Mouse (Mus musculus) stomach, postnatal 0 days (tissue): Measurements from ENCODE around the gene Nutf2. TPM values are rescaled to one million over a fixed set of nuclear protein-coding genes. Genes with fewer than 3 reads are reported as not detected.
"Not testable (repeated sequence)": the region's sequence is repeated elsewhere in the genome, so short reads cannot be mapped to it uniquely, and the experiment has no call there.

ENCODE experiments used
- ATAC-seq: fragments of 200-750 bp; cut with Nextera tagmentation; 2 replicates; pipeline ENCODE4 v1.8.0; 2017; ENCODE audit not compliant: low FRiP score, low TSS enrichment
- DNase-seq: peaks from one replicate; pipeline ENCODE4 v3.0.0-alpha.2; 2016; ENCODE audit warnings: low spot score
- H3K27ac ChIP-seq: fragments of 300-500 bp; sonication (generic); replicated peaks from 2 replicates; pipeline ENCODE4 v1.5.1; 2014; ENCODE audit warnings: mild to moderate bottlenecking, control low read depth
- H3K27me3 ChIP-seq: fragments of 300-500 bp; sonication (generic); 2 replicates; pipeline ENCODE4 v1.6.1; 2014; ENCODE audit warnings: low read length; ENCODE audit not compliant: control insufficient read depth, insufficient read depth
- H3K36me3 ChIP-seq: fragments of 300-500 bp; sonication (generic); 2 replicates; pipeline ENCODE4 v1.6.1; 2014; ENCODE audit warnings: low read length, mixed read lengths; ENCODE audit not compliant: control insufficient read depth, insufficient read depth
- H3K4me1 ChIP-seq: fragments of 300-500 bp; sonication (generic); replicated peaks from 2 replicates; pipeline ENCODE4 v1.6.1; 2014; ENCODE audit warnings: antibody characterized with exemption; ENCODE audit not compliant: control insufficient read depth, insufficient read depth
- H3K4me2 ChIP-seq: fragments of 300-500 bp; sonication (generic); replicated peaks from 2 replicates; pipeline ENCODE4 v1.6.1; 2014; ENCODE audit warnings: low read depth, mild to moderate bottlenecking, control low read depth, moderate library complexity
- H3K4me3 ChIP-seq: fragments of 300-500 bp; sonication (generic); 2 replicates; pipeline ENCODE4 v1.5.1; 2014; ENCODE audit warnings: low read depth, low read length, control low read depth
- H3K9ac ChIP-seq: fragments of 300-500 bp; sonication (generic); 2 replicates; pipeline ENCODE4 v1.6.1; 2014; ENCODE audit warnings: mild to moderate bottlenecking, low read length, control low read depth, mixed read lengths
- H3K9me3 ChIP-seq: fragments of 300-500 bp; sonication (generic); 2 replicates; pipeline ENCODE4 v1.6.1; 2016; ENCODE audit warnings: low read length; ENCODE audit not compliant: control insufficient read depth
- CTCF ChIP-seq: IDR thresholded peaks from 2 replicates; pipeline ENCODE4 v1.5.1; 2016; ENCODE audit warnings: antibody characterized with exemption, low read depth, mild to moderate bottlenecking, moderate library complexity
- EP300 ChIP-seq: optimal IDR thresholded peaks from 2 replicates; pipeline ENCODE3; 2016; ENCODE audit warnings: antibody characterized with exemption
- WGBS: fragments of 180-500 bp; shearing (Covaris S2); extraction: QIAGEN DNeasy Blood & Tissue Kit; methylation state at CpG from one replicate; pipeline ENCODE4 v1.1.7; 2014; 5-methylcytosine and 5-hydroxymethylcytosine counted together
- polyA plus RNA-seq: library from polyadenylated mRNA; unstranded; fragments of >200 nt; fragmentation: Nextera tagmentation; extraction: Ambion mirVana; gene quantifications from 2 replicates; pipeline ENCODE4 v1.2.1, GENCODE M21; 2015

The Nutf2 gene
- polyA plus RNA-seq, 1 experiment from 2014 or later = 103 TPM

GRCm38 (mm10) chr8:105820925-105821324 lies 39.5 kb upstream of the Nutf2 start:
- H3K4me2 ChIP-seq = no peak overlapping the region
- H3K4me1 ChIP-seq = peaks cover 4% of the 10 kb centered on the region; the same call in 1 of the 2 replicates
- H3K27ac ChIP-seq = no peak overlapping the region
- WGBS = 81% methylated on average over 1 of the region's 1 CpGs
- TF ChIP-seq CTCF (no peak), EP300 (no peak)
- H3K4me3 ChIP-seq = no peak overlapping the region
- ATAC-seq (peak; percentile 62; the same call in 1 of the 2 replicates), DNase-seq (no peak)
- H3K36me3 ChIP-seq = peaks cover 3% of the 10 kb centered on the region
- H3K27me3 ChIP-seq = no peaks in the 10 kb centered on the region
- no peaks in the 10 kb centered on the region for H3K9me3 ChIP-seq
- H3K9ac ChIP-seq = no peak overlapping the region

DNA sequence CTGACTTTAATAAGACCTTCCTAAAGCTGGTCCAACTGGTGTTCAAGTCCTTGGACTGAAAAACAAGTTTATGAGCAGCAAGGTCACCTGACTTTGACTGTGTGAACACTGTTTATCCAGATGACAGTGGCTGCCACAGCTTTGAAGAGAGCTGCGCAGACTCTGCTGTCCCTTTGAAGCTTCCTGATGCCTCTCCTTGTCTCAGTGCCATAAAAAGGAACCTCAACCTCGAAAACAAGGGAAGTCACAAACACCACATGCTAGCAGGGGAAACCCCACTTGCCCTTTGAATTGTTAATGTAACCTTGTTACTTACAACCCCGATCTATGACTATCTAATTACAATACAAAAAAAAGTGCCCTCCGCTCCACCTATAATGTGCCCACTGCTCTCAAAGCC lies 34.9 kb upstream of the Nutf2 start:
- Histone ChIP-seq H3K36me3 (peaks cover 3% of the 10 kb centered on the region), H3K4me2 (peak overlapping the region; percentile 78), H3K9ac (0 out of 2 replicates have a peak overlapping the region, but pooled peaks have one; percentile 93), H3K4me3 (no peak overlapping the region), H3K4me1 (peaks cover 4% of the 10 kb centered on the region; the same call in 1 of the 2 replicates), H3K27ac (peak overlapping the region; percentile 83; the same call in 1 of the 2 replicates), H3K27me3 (no peaks in the 10 kb centered on the region), H3K9me3 (no peaks in the 10 kb centered on the region)
- TF ChIP-seq CTCF = no peak
- TF ChIP-seq EP300 = no peak
- ATAC-seq = no peak
- WGBS = 79% methylated on average over 4 of the region's 4 CpGs
- no peak for DNase-seq

- Histone ChIP-seq H3K36me3 (peaks cover 3% of the 10 kb centered on the region), H3K4me3 (peak overlapping the region; percentile 88), H3K4me1 (peaks cover 4% of the 10 kb centered on the region; the same call in 1 of the 2 replicates), H3K9me3 (no peaks in the 10 kb centered on the region), H3K4me2 (peak overlapping the region; percentile 78), H3K27me3 (no peaks in the 10 kb centered on the region), H3K27ac (peak overlapping the region; percentile 83), H3K9ac (peak overlapping the region; percentile 93)
- TF ChIP-seq CTCF = no peak
- no peak for TF ChIP-seq EP300
- WGBS = 3% methylated on average over 4 of the region's 4 CpGs
- DNase-seq (peak; percentile 39), ATAC-seq (no peak)
Measured at GRCm38 (mm10) chr8:105826379-105826778, 34.0 kb upstream of the Nutf2 start.

DNA sequence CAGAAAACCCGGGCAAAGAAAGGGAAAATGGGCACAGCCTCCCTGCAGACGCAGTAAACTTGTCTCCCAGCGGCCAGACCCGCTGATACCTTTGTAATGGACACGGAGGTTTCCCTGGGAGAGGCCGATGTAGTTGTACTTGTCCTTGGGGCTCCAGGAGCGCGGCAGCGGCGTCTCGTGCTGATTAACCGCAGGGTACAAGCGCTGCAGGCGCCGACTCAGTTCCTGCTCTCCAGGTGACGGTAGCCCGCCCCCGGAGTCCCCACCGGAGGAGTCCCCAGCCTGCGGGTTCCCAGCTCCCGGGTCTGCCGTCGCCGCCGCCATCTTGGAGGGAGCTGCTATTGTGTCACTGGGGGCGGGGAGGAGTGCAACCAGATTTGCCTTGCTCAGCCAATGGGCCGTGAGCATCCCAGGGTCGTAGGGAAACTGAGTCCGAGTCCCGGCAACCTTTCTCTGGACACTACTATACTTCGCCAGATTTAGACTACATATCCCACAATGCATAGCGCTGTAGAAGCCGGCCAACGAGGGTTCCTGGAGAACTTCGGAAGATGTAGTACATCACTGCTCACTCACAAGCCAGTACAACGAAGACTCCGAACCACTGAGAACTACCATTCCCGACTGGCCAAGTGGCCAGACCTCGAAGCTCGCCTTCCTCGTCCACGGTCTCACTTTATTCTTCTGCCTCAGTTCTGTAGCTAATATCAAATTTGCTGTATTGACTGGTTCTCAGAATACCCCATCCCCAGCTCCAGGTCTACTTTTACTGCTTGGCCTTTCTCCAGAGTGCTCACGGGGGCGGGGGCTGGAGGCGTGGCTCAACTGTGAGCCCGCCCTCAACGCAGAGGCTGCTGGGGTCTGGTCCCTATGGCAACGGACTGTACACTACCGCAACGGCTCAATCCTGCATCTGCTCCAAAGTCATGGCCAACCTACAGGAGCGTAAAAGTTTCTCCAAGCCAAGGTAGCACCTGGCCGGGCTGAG lies 33.2 kb upstream of the Nutf2 start, which contains the start of the genes Ranbp10 and Tsnaxip1:
Ranbp10 (minus strand) TSS at position 490 of the 988 bp plus-strand sequence.
Tsnaxip1 (plus strand) TSS at position 871 of the 988 bp plus-strand sequence.
- under 1% methylated on average over 52 of the region's 52 CpGs for WGBS

GRCm38 (mm10) chr8:105833740-105834139 lies 26.6 kb upstream of the Nutf2 start:
- H3K4me2 ChIP-seq, ATAC-seq, H3K4me1 ChIP-seq, H3K9me3 ChIP-seq, H3K27me3 ChIP-seq, DNase-seq, H3K27ac ChIP-seq, H3K9ac ChIP-seq, H3K36me3 ChIP-seq, H3K4me3 ChIP-seq: not testable (repeated sequence)
- 78% methylated on average over 2 of the region's 2 CpGs for WGBS

More for the DNA sequence above, 33.2 kb upstream of the Nutf2 start, which contains the start of the genes Ranbp10 and Tsnaxip1:
- Histone ChIP-seq H3K27me3 (no peaks in the 10 kb centered on the region), H3K9ac (peak within 1 kb of the TSS; percentile 93), H3K9me3 (no peaks in the 10 kb centered on the region), H3K4me1 (peaks cover 4% of the 10 kb centered on the region; the same call in 1 of the 2 replicates), H3K4me2 (peak within 1 kb of the TSS; percentile 78), H3K27ac (peak within 1 kb of the TSS; percentile 83), H3K4me3 (peak within 1 kb of the TSS; percentile 88), H3K36me3 (peaks cover under 1% of the 10 kb centered on the region; the same call in 1 of the 2 replicates)
- DNase-seq (peak; percentile 96), ATAC-seq (peak; percentile 99)
- TF ChIP-seq CTCF (no peak), EP300 (no peak)

DNA sequence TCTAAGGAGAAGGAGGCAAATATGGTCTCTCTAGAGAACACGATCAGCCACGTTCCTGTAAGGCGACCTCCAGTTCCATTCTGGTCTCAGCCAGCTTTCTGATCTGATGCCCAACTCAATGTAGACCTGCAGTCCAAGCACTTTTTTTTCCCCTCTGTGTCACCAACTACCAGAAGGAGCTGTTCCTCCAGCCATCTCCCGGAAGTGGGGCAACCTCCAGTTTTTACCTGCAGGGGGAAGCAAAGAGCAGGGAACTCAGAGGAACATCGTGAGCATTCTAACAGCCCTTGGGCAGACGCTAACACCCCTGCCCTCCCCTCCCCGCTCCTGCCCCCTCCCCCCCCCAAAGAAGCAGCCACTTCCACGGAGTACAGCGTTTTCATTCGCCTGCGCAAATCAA lies 25.1 kb upstream of the Nutf2 start:
- Histone ChIP-seq H3K4me3 (no peak overlapping the region), H3K4me2 (no peak overlapping the region), H3K27ac (no peak overlapping the region), H3K27me3 (no peaks in the 10 kb centered on the region), H3K9me3 (no peaks in the 10 kb centered on the region), H3K4me1 (no peaks in the 10 kb centered on the region), H3K9ac (no peak overlapping the region), H3K36me3 (no peaks in the 10 kb centered on the region)
- TF ChIP-seq CTCF = peak; percentile 78
- TF ChIP-seq EP300 = no peak
- ATAC-seq = peak; percentile 77
- WGBS = 26% methylated on average over 11 of the region's 11 CpGs
- DNase-seq = peak; percentile 84
